10 mouse cellular contexts compared by ENCODE assay signal in the genomic region with DNA sequence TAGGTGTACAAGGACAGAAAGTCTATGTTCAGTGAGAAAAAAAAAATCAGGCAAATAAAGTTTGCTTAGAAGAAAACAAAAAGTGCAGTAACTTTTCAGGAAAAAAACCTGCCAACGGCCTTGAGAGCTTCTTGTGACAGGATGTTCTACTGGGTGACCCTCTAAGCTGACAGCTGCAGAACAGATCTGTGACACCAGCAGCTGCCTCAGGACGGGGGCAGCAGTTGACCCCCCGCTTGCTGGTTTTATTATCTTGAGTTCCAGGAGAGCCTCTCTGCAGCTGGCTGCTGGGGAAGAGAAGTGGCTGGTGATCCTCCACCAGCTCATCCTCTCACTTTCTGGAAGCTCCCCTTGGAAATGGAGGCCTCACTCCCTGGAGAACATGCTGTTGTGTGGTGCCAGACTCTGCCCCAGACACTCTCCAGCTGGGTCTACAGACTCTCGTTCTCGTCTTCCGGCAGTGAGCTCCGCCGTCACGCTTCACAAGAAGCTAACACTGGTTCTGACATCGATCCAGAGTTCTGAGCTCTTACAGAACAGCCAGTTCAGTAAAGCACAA. TPM values are rescaled to one million over a fixed set of nuclear protein-coding genes. Genes with fewer than 3 reads are reported as not detected.
DNase-seq lines count a peak whose midpoint lies in the region; ATAC-seq lines count a peak whose summit lies in the region.
"Had no signal": no experiment of that assay in that cellular context is flagged by ENCODE, and none has a peak within 500 bp of the region (broad histone marks: within the 10 kb centered on the region; RNA-seq: fewer than 3 reads in every experiment).

No protein-coding gene starts in this region.

- no peaks in the 10 kb centered on the region for H3K27me3 ChIP-seq in limb, embryonic 12.5 days
- H3K27me3 ChIP-seq in limb, embryonic 10.5 days (ENCODE audit: low read depth, poor library complexity, severe bottlenecking), result no peaks in the 10 kb centered on the region

- 0 out of 2 replicates have a peak overlapping the region, but pooled peaks have one; percentile 4 for H3K27ac ChIP-seq in limb, embryonic 12.5 days
- no peak overlapping the region for H3K27ac ChIP-seq in limb, embryonic 10.5 days
- H3K27ac ChIP-seq: heart, adult 2 months had no signal

- H3K4me2 ChIP-seq in limb, embryonic 12.5 days, result no peak overlapping the region

- ATAC-seq in limb, embryonic 12.5 days (ENCODE audit: insufficient number of reproducible peaks, insufficient read depth, low FRiP score, low TSS enrichment, low read depth), result no peak
- ATAC-seq in monocyte, adult 5-6 weeks (replicated peaks; ENCODE audit: insufficient number of reproducible peaks, low FRiP score, low TSS enrichment, poor library complexity, severe bottlenecking), result no peak
- ATAC-seq: activated CD4-positive, CD25-positive, alpha-beta regulatory T cell, adult 4 months had no signal

- no peaks in the 10 kb centered on the region for H3K9me3 ChIP-seq in limb, embryonic 12.5 days
- H3K9me3 ChIP-seq in limb, embryonic 10.5 days (replicated peaks), result no peaks in the 10 kb centered on the region

- no peak overlapping the region for H3K4me3 ChIP-seq in limb, embryonic 12.5 days (replicated peaks)
- H3K4me3 ChIP-seq in limb, embryonic 10.5 days, result no peak overlapping the region
- H3K4me3 ChIP-seq: heart, adult 2 months had no signal

- peaks cover 17% of the 10 kb centered on the region; the same call in 1 of the 2 replicates for H3K4me1 ChIP-seq in limb, embryonic 12.5 days (replicated peaks)
- peaks cover 10% of the 10 kb centered on the region for H3K4me1 ChIP-seq in limb, embryonic 10.5 days

- H3K36me3 ChIP-seq in limb, embryonic 12.5 days, result no peaks in the 10 kb centered on the region
- H3K36me3 ChIP-seq in limb, embryonic 10.5 days, result no peaks in the 10 kb centered on the region

- DNase-seq in limb, embryonic 10.5 days (ENCODE audit: low spot score), result no peak
- DNase-seq in gastrocnemius, postnatal 25 days, result peak; percentile 50
- peak; percentile 35 for DNase-seq in heart, postnatal 4 days
- DNase-seq in retina, postnatal 1 day, result peak; percentile 45
- DNase-seq in cerebellum, postnatal 14 days, result no peak
- DNase-seq: cerebellum, adult 11 months had no signal

- 52% methylated on average over 10 of the region's 10 CpGs for WGBS in limb, embryonic 12.5 days
- 64% methylated on average over 10 of the region's 10 CpGs for WGBS in limb, embryonic 10.5 days

- no peak overlapping the region for H3K9ac ChIP-seq in limb, embryonic 12.5 days (replicated peaks)

RNA-seq across cellular contexts. Expression of a gene that starts 33.3 kb away (rescaled TPM):
- 64.5 TPM in 2 replicates for polyA plus RNA-seq in limb, embryonic 12.5 days (2016; fragmentation: Nextera tagmentation; extraction: Ambion mirVana)
- 53.0 and 56.4 TPM in 2 replicates for polyA plus RNA-seq in limb, embryonic 10.5 days (2016; fragmentation: Nextera tagmentation; extraction: Ambion mirVana)
- total RNA-seq in gastrocnemius, postnatal 25 days (2021), result 1 to 10 TPM; 3.9 to 6.1 TPM
- 10 to 100 TPM; 34.9 to 35.5 TPM for total RNA-seq in heart, postnatal 4 days (2021)
- total RNA-seq in monocyte, adult 5-6 weeks (2017), result 12.2 to 18.4 TPM (median 16.7 TPM) in 3 replicates

RNA-seq across cellular contexts. Expression of a gene that starts 33.8 kb away (rescaled TPM):
- polyA plus RNA-seq in limb, embryonic 12.5 days (2016; fragmentation: Nextera tagmentation; extraction: Ambion mirVana), result 0.56 and 0.72 TPM in 2 replicates
- polyA plus RNA-seq in limb, embryonic 10.5 days (2016; fragmentation: Nextera tagmentation; extraction: Ambion mirVana), result 0.23 and 0.53 TPM in 2 replicates
- not detected for total RNA-seq in gastrocnemius, postnatal 25 days (2021)
- under 1 TPM; 0.18 to 0.21 TPM for total RNA-seq in heart, postnatal 4 days (2021)
- total RNA-seq in monocyte, adult 5-6 weeks (2017), result not detected in 3 replicates
- total RNA-seq: heart, adult 2 months had no signal
- polyA plus RNA-seq: activated CD4-positive, CD25-positive, alpha-beta regulatory T cell, adult 4 months had no signal

Comparison
In these comparisons a context has a peak if more than half of its experiments do, and no peak if none do; other contexts are left out.
1. DNase-seq: peak in gastrocnemius, postnatal 25 days (single experiment), heart, postnatal 4 days (single experiment) and retina, postnatal 1 day (single experiment); none in limb, embryonic 10.5 days (single experiment) and cerebellum, postnatal 14 days (0 of 2).